Mouse (Mus musculus): Measurements from ENCODE around the gene Nob1.

GRCm38 (mm10) chr8:107417001-107417400 is 7.8 kb downstream of the Nob1 start:
- TF ChIP-seq POLR2A (IDR thresholded peaks at IDR 0.05; ENCODE audit: low read depth, low read length) (no peak), CTCF (IDR thresholded peaks at IDR 0.05; ENCODE audit: extremely low read depth, insufficient read length, insufficient replicate concordance, low read depth, low read length) (no peak)
